Mouse (Mus musculus) limb, embryonic 13.5 days (tissue): ENCODE measurements around the gene Kif11. TPM values are rescaled to one million over a fixed set of nuclear protein-coding genes. Genes with fewer than 3 reads are reported as not detected.

ENCODE experiments used
- ATAC-seq: fragments of 200-750 bp; cut with Nextera tagmentation; 2 replicates; pipeline ENCODE4 v1.8.0; 2017; ENCODE audit warnings: low read depth, moderate number of reproducible peaks, moderate TSS enrichment; ENCODE audit not compliant: low FRiP score
- H3K27ac ChIP-seq: fragments of 300-500 bp; sonication (generic); 2 replicates; pipeline ENCODE4 v1.5.1; 2015; ENCODE audit warnings: inconsistent platforms, mild to moderate bottlenecking, moderate library complexity
- H3K27me3 ChIP-seq: fragments of 300-500 bp; sonication (generic); 2 replicates; pipeline ENCODE4 v1.6.1; 2015; ENCODE audit warnings: mild to moderate bottlenecking, inconsistent platforms
- H3K36me3 ChIP-seq: fragments of 300-500 bp; sonication (generic); 2 replicates; pipeline ENCODE4 v1.6.1; 2015; ENCODE audit warnings: inconsistent platforms, mild to moderate bottlenecking, moderate library complexity
- H3K4me1 ChIP-seq: fragments of 300-500 bp; sonication (generic); 2 replicates; pipeline ENCODE4 v1.6.1; 2015; ENCODE audit warnings: inconsistent platforms
- H3K4me2 ChIP-seq: fragments of 300-500 bp; sonication (generic); replicated peaks from 2 replicates; pipeline ENCODE4 v1.6.1; 2015; ENCODE audit warnings: inconsistent platforms, mild to moderate bottlenecking, moderate library complexity
- H3K4me3 ChIP-seq: fragments of 300-500 bp; sonication (generic); 2 replicates; pipeline ENCODE4 v1.5.1; 2015; ENCODE audit warnings: moderate library complexity, mild to moderate bottlenecking, inconsistent platforms
- H3K9ac ChIP-seq: fragments of 300-500 bp; sonication (generic); 2 replicates; pipeline ENCODE4 v1.6.1; 2015; ENCODE audit warnings: mild to moderate bottlenecking, inconsistent platforms
- H3K9me3 ChIP-seq: fragments of 300-500 bp; sonication (generic); 2 replicates; pipeline ENCODE4 v1.6.1; 2016; ENCODE audit warnings: inconsistent platforms
- WGBS: fragments of 180-500 bp; shearing (Covaris S2); methylation state at CpG from one replicate; pipeline ENCODE4 v1.1.7; 2015; 5-methylcytosine and 5-hydroxymethylcytosine counted together
- polyA plus RNA-seq: library from polyadenylated mRNA; unstranded; fragments of >200 nt; fragmentation: Nextera tagmentation; extraction: Ambion mirVana; gene quantifications from 2 replicates; pipeline ENCODE4 v1.2.1, GENCODE M21; 2015

Gene Kif11
- polyA plus RNA-seq, 1 experiment from 2014 or later, result 62.5 TPM

GRCm38 (mm10) chr19:37435853-37436174, 59.6 kb downstream of the Kif11 start:
- Histone ChIP-seq H3K9me3 (no peaks in the 10 kb centered on the region), H3K27me3 (peaks cover 91% of the 10 kb centered on the region), H3K36me3 (no peaks in the 10 kb centered on the region), H3K4me3 (peak overlapping the region; percentile 10; the same call in 1 of the 2 replicates), H3K27ac (no peak overlapping the region), H3K4me1 (peaks cover 20% of the 10 kb centered on the region), H3K9ac (no peak overlapping the region), H3K4me2 (peak overlapping the region; percentile 70)
- no peak for ATAC-seq
- 5% methylated on average over 10 of the region's 10 CpGs for WGBS

- ATAC-seq, result no peak
- Histone ChIP-seq H3K9ac (no peak overlapping the region), H3K4me2 (peak overlapping the region; percentile 70), H3K4me3 (peak overlapping the region; percentile 10; the same call in 1 of the 2 replicates), H3K36me3 (no peaks in the 10 kb centered on the region), H3K27ac (no peak overlapping the region), H3K27me3 (peaks cover 91% of the 10 kb centered on the region), H3K9me3 (no peaks in the 10 kb centered on the region), H3K4me1 (peaks cover 20% of the 10 kb centered on the region)
- WGBS, result 7% methylated on average over 28 of the region's 28 CpGs
These were observed 60.5 kb downstream of the Kif11 start for GRCm38 (mm10) chr19:37436514-37437288.

- Histone ChIP-seq H3K9me3 (no peaks in the 10 kb centered on the region), H3K9ac (no peak overlapping the region), H3K36me3 (no peaks in the 10 kb centered on the region), H3K27ac (no peak overlapping the region), H3K4me2 (peak overlapping the region; percentile 70), H3K27me3 (peaks cover 90% of the 10 kb centered on the region), H3K4me3 (no peak overlapping the region; the same call in 1 of the 2 replicates), H3K4me1 (peaks cover 20% of the 10 kb centered on the region)
- WGBS, result 9% methylated on average over 14 of the region's 14 CpGs
- no peak for ATAC-seq
These were observed 61.0 kb downstream of the Kif11 start for GRCm38 (mm10) chr19:37437289-37437606.

GRCm38 (mm10) chr19:37440181-37440580, 64.0 kb downstream of the Kif11 start:
- Histone ChIP-seq H3K4me2 (no peak overlapping the region), H3K27me3 (peaks cover 65% of the 10 kb centered on the region), H3K27ac (no peak overlapping the region), H3K36me3 (no peaks in the 10 kb centered on the region), H3K4me3 (no peak overlapping the region), H3K9ac (no peak overlapping the region), H3K4me1 (0 out of 2 replicates have a peak, but pooled peaks cover 6% of the 10 kb centered on the region), H3K9me3 (no peaks in the 10 kb centered on the region)
- 75% methylated on average over 4 of the region's 4 CpGs for WGBS
- ATAC-seq, result no peak

GRCm38 (mm10) chr19:37440708-37441475, 64.7 kb downstream of the Kif11 start:
- no peaks in the 10 kb centered on the region for H3K4me1 ChIP-seq
- no peak overlapping the region for H3K27ac ChIP-seq
- H3K4me3 ChIP-seq, result no peak overlapping the region
- H3K27me3 ChIP-seq, result peaks cover 58% of the 10 kb centered on the region
- no peaks in the 10 kb centered on the region for H3K9me3 ChIP-seq
- no peak for ATAC-seq
- no peaks in the 10 kb centered on the region for H3K36me3 ChIP-seq
- no peak overlapping the region for H3K4me2 ChIP-seq
- 63% methylated on average over 15 of the region's 16 CpGs for WGBS
- no peak overlapping the region for H3K9ac ChIP-seq

- Histone ChIP-seq H3K4me1 (no peaks in the 10 kb centered on the region), H3K9ac (no peak overlapping the region), H3K4me3 (no peak overlapping the region), H3K36me3 (no peaks in the 10 kb centered on the region), H3K27ac (no peak overlapping the region), H3K27me3 (peaks cover 40% of the 10 kb centered on the region), H3K4me2 (no peak overlapping the region), H3K9me3 (no peaks in the 10 kb centered on the region)
- WGBS, result 76% methylated on average over 10 of the region's 10 CpGs
- no peak for ATAC-seq
These were observed 66.5 kb downstream of the Kif11 start for GRCm38 (mm10) chr19:37442524-37443286.

- 82% methylated on average over 4 of the region's 4 CpGs for WGBS
- H3K36me3 ChIP-seq, result no peaks in the 10 kb centered on the region
- H3K9ac ChIP-seq, result no peak overlapping the region
- no peaks in the 10 kb centered on the region for H3K4me1 ChIP-seq
- H3K4me2 ChIP-seq, result no peak overlapping the region
- H3K4me3 ChIP-seq, result no peak overlapping the region
- peaks cover 33% of the 10 kb centered on the region for H3K27me3 ChIP-seq
- no peaks in the 10 kb centered on the region for H3K9me3 ChIP-seq
- ATAC-seq, result no peak
- H3K27ac ChIP-seq, result no peak overlapping the region
These were observed 67.5 kb downstream of the Kif11 start for GRCm38 (mm10) chr19:37443631-37444140.

- ATAC-seq, result no peak
- 31% methylated on average over 5 of the region's 5 CpGs for WGBS
These were observed 72.0 kb downstream of the Kif11 start for GRCm38 (mm10) chr19:37448212-37448611.

GRCm38 (mm10) chr19:37449246-37449645, 73.0 kb downstream of the Kif11 start:
- no peaks in the 10 kb centered on the region for H3K36me3 ChIP-seq
- H3K9ac ChIP-seq, result no peak overlapping the region
- 73% methylated on average over 3 of the region's 3 CpGs for WGBS
- H3K4me1 ChIP-seq, result no peaks in the 10 kb centered on the region
- no peak overlapping the region for H3K27ac ChIP-seq
- no peak overlapping the region for H3K4me2 ChIP-seq
- H3K27me3 ChIP-seq, result no peaks in the 10 kb centered on the region
- no peak for ATAC-seq
- H3K4me3 ChIP-seq, result no peak overlapping the region
- H3K9me3 ChIP-seq, result no peaks in the 10 kb centered on the region

More at GRCm38 (mm10) chr19:37448212-37448611, 72.0 kb downstream of the Kif11 start:
- H3K27me3 ChIP-seq, result 0 out of 2 replicates have a peak, but pooled peaks cover 4% of the 10 kb centered on the region
- H3K27ac ChIP-seq, result no peak overlapping the region
- H3K4me3 ChIP-seq, result no peak overlapping the region
- no peak overlapping the region for H3K9ac ChIP-seq
- no peaks in the 10 kb centered on the region for H3K9me3 ChIP-seq
- no peaks in the 10 kb centered on the region for H3K4me1 ChIP-seq
- no peaks in the 10 kb centered on the region for H3K36me3 ChIP-seq
- H3K4me2 ChIP-seq, result no peak overlapping the region

- ATAC-seq, result no peak
- WGBS, result 85% methylated on average over 2 of the region's 2 CpGs
- no peaks in the 10 kb centered on the region for H3K4me1 ChIP-seq
- no peak overlapping the region for H3K9ac ChIP-seq
- H3K4me2 ChIP-seq, result no peak overlapping the region
- H3K27ac ChIP-seq, result no peak overlapping the region
- H3K36me3 ChIP-seq, result no peaks in the 10 kb centered on the region
- no peak overlapping the region for H3K4me3 ChIP-seq
- 0 out of 2 replicates have a peak, but pooled peaks cover 4% of the 10 kb centered on the region for H3K9me3 ChIP-seq
- H3K27me3 ChIP-seq, result no peaks in the 10 kb centered on the region
These were observed 79.3 kb downstream of the Kif11 start for GRCm38 (mm10) chr19:37455528-37455927.

- Histone ChIP-seq H3K27me3 (no peaks in the 10 kb centered on the region), H3K4me3 (no peak overlapping the region), H3K27ac (no peak overlapping the region), H3K4me1 (no peaks in the 10 kb centered on the region), H3K9ac (no peak overlapping the region), H3K4me2 (no peak overlapping the region), H3K9me3 (0 out of 2 replicates have a peak, but pooled peaks cover 9% of the 10 kb centered on the region), H3K36me3 (no peaks in the 10 kb centered on the region)
- no peak for ATAC-seq
- 95% methylated on average over 1 of the region's 1 CpGs for WGBS
These were observed 79.8 kb downstream of the Kif11 start for GRCm38 (mm10) chr19:37455961-37456360.

- Histone ChIP-seq H3K27ac (no peak overlapping the region), H3K9me3 (0 out of 2 replicates have a peak, but pooled peaks cover 10% of the 10 kb centered on the region), H3K36me3 (no peaks in the 10 kb centered on the region), H3K27me3 (no peaks in the 10 kb centered on the region), H3K4me3 (no peak overlapping the region), H3K9ac (no peak overlapping the region), H3K4me2 (no peak overlapping the region), H3K4me1 (no peaks in the 10 kb centered on the region)
- no peak for ATAC-seq
- WGBS, result 75% methylated on average over 6 of the region's 6 CpGs
These were observed 81.8 kb downstream of the Kif11 start for GRCm38 (mm10) chr19:37458013-37458412.
